Mouse (Mus musculus) thymus, postnatal 36 days (tissue): ENCODE data around the gene Nxph1.

Source experiments
- DNase-seq, 2 experiments: peaks; one replicate each; pipeline ENCODE4 v3.0.0; 2022; ENCODE audit warnings: mixed read lengths in 2 of 2

Nxph1 gene

GRCm38 (mm10) chr6:8979237-8979871 is 31.1 kb downstream of the Nxph1 start:
- DNase-seq, result no peak

GRCm38 (mm10) chr6:8996301-8996943 is 48.2 kb downstream of the Nxph1 start:
- DNase-seq, result no peak

DNA sequence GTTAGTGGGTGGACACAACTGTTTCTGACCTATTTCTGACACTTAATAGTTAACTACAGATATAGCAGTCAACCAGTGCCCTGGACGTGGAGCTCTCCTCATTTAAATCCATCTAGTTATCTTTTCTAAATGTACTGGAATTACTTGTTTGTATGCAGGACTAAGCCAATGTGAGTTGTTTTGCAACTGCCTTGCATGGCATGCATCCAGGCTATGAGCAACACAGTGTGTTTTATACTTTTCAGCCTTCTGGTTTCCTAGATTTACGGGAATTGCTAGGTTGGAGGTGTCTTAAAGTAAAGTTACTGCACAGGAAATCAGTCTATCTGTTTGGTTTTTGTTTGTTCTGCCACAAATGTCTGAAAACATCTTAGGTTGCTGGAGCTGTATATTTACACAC is 49.1 kb downstream of the Nxph1 start:
- no peak for DNase-seq

DNA sequence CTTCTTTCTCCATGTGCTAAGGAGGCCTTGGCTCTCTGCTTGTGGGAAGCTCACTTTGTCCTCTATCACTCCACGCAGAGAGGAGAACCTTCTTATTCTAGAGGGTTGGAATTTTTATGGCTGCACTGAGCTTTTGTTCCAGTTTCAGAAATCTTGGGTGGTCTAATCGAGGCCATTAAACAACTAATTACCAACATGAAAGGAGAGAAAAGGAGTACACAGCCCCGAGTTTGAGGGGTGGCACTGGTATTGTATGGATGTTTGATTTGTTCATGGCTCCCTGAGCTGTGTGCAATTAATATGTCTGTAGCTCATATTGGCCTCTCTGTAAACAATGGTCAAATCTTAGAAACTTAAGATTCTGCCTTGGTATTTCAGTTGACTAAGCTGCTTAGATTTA is 54.5 kb downstream of the Nxph1 start:
- DNase-seq, result no peak

GRCm38 (mm10) chr6:9026631-9027030 is 78.4 kb downstream of the Nxph1 start:
- DNase-seq, result no peak

GRCm38 (mm10) chr6:9027146-9027545 is 78.9 kb downstream of the Nxph1 start:
- no peak for DNase-seq

DNA sequence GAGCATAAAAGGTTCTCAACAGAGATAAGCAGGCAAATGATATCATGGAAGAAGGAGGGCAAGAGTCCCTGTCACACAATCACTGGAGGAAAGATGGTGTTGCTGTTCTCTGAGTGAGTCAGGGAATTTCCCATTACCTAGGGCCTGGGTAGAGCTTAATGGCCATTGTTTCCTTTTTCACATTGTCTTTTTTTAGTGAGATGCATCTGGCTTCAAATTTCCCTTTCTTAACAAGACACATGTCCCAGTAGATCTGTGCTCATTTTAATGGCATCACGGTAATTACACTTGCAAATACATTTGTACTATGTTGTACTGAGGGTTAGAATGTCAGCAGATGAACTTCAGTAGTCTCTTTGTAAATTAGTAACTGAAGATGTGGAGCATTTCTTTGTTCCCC is 80.3 kb downstream of the Nxph1 start:
- no peak for DNase-seq

DNA sequence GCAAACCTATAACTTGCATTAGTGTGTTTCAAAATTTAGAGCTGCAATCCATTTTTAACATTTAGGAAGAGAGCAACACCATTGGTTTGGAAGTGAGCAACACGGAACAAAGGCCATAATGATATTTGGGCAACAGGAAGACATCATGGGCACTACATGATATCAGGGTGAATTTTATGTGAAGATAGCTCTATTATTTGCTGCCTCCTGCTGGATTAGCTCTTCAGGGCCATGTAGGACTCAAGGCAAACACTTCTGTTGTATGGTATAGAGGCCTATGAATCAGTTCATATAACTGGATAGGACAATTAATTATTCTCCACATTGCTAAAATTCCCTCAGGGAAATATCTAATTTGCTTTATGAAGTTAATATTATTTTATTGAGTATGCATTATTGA is 91.1 kb downstream of the Nxph1 start:
- no peak for DNase-seq

DNA sequence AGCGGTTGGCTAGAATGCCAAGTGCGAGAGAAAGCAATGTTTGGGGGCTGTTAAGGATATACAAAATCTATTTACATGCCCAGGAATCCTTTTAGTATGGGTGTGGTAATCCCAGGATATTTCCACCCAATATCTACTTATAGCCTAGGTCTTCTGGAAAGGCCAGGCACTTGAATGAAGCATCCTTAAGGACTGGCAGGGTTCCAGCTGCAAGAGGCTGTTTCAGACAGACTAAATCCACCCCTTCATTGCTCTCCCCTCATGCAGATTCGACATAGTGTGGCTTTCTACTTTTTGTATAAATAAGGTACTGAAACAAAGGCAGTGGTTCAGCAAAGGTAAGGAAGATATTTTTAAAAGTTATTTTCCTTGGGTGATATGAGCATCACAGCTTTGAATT is 92.8 kb downstream of the Nxph1 start:
- no peak for DNase-seq

- no peak for DNase-seq
Observed at GRCm38 (mm10) chr6:9042391-9042790, 94.2 kb downstream of the Nxph1 start.

GRCm38 (mm10) chr6:9046815-9047214 is 98.6 kb downstream of the Nxph1 start:
- DNase-seq, result no peak

DNA sequence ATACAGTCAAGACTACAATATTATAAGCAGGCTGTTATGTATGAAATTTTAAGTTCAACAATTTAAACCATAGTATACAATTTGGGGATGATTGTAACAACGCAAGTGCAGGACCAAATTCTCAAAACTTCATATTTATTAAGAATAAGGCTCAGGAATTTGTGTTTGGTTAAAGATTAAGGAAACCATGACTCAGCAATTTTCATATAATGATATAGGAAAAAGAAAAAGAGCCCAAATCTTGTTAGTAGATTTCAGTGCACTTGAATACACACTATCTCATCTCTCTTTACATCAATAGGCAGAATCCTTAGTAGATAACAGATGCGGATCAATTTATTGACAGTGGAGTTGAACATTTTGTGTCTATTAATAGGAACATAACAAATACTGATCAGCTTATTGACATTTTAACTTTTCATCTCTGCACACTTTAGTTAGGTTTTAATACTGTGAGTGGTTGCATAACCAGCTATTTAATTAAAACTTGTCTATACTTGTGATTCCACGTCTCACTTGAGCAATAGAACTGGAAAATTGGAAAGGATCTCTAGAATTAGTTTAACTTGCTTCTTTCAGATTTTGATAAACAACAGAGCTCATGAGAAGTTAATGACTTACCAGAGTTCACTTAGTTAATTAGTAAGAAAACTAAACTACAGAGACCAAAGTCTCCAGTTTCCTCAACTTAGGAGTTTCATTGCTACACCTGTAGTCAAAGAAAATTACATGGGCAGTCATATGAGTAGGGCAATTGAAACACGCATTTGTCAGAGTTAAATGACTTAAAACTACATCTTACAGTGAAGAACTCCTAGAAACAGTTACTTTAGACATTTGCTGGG is 113.3 kb downstream of the Nxph1 start:
- DNase-seq, result no peak

GRCm38 (mm10) chr6:9066435-9066834 is 118.2 kb downstream of the Nxph1 start:
- no peak for DNase-seq

DNA sequence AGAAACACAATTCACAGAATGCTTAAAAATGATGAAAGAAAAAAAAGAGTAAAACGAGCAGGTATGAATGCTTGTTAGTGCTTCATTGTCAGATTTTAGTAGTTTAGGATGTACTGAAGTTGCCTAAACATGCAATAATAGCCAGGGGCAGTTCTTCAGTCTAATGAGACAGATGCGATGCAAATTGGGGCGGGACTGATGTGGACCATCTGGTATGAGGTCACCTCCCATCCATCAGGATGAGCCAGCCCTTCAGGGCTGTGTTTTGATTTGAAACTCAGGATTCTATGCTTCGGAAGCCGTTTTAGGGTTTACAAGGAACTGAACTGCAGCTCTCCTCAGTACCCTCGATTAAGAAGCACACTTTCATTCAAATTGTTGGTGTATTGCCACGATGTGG is 121.7 kb downstream of the Nxph1 start:
- DNase-seq, result no peak

- DNase-seq, result no peak
Observed at GRCm38 (mm10) chr6:9076463-9076862, 128.2 kb downstream of the Nxph1 start.

- DNase-seq, result no peak
Observed at GRCm38 (mm10) chr6:9077793-9078689, 129.8 kb downstream of the Nxph1 start.

DNA sequence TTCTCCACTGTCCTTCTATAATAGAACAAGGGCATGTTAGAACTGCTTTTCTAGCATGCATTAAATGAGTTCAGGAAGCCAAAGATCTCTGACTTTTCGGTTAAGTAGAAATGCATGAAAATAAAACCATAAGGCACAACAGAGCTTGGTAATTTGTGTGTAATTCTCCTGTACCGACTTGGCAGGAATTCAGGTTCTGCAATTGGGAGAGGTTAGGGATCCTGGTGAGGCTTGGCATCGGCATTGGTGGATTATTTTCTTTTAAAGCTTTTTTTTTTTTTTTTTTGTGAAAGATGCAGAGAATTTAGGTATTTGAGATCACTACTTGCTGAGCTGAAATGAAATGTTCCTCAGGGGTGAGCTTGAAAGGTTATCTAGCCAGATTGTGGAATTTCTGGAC is 135.6 kb downstream of the Nxph1 start:
- DNase-seq, result no peak

DNA sequence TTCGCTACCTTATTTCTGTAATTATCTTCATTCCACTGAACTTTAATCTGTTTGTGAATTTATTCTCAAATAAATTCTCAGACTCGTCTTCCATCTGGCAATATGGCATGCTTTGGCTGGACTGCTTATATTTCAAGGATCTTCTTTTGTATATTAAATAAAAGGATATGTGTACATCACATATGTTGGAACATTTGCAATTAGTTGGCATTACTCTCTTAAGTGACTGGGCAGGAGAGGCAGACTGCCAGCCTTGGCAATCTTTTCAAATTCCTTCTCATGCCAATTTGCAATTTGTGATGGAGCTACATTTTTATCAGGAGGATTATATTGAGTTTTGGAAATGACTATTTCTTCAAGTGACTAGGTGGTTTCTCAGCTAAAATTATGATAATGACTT is 149.1 kb downstream of the Nxph1 start:
- DNase-seq, result no peak

DNA sequence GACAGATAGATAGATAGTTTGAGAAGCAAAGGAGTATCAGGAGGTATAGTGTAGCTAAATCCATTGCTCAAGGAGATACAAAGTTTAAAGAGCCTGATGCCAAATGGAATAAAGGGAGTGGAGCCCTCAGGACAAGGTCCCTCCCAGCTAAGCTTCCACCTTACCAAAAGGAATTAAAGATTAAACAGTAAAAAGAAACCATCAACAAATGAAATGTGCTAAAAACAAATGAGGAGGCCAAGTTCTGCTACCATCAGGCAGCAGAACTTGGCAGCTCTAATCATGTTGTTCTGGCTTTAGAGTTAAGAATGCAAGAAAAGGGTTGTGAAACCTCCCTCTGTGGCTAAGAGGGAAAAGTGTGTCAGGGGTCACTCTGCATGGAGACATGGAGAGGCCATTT is 159.1 kb downstream of the Nxph1 start:
- DNase-seq, result no peak

DNA sequence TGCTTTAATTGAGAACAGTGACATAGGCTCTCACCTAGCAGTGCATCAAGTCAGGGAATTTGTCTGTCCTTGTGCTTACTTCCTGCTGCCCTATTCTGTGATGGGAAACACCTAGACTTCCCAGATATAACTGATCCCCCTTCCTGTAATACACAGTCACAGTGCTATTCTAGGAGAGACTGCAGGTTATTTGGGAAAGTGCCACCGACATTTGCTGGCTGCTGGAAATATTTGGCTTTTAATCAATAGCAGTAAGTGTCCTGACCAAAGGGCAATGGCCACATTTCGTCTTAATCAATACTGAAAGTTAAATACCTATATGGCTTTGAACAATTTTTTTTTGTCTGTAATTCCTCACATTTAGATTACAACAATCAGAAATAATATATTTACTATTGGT is 170.9 kb downstream of the Nxph1 start:
- no peak for DNase-seq

GRCm38 (mm10) chr6:9124321-9124914 is 176.2 kb downstream of the Nxph1 start:
- no peak for DNase-seq

DNA sequence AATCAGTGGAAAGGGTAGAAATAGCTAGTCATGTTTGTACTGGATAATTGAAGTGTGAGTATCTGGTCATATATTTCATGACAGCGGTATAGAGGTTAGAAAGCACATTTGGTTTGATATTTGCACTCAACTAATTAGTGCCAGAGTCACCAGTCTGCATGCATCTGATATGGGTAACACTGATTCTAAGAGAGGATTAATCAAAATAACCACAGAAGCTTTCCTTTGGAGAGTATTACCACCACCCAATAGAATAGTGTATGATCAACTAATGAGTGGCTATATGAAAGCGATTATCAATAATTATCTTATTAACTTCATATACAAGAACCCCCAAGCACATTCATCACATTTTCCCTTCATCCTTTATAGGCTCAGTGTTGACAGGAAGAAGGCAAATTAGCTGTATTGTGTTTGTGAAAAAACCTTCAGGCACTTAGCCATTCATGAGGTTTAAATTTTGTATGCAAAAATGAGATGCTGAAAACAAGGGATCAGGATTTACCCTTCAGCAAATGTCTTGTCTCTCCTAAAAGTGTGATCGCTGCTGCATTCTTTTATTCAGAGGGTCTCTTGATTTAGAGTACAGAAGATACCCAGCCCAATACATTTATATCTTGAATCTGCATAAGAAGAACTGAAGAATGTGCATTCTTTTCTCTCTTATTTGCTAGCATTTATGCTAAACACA is 185.5 kb downstream of the Nxph1 start:
- DNase-seq, result no peak
